Mouse (Mus musculus) brown adipose tissue, adult 24 weeks (tissue): Measurements from ENCODE around the gene Ngef. TPM values are rescaled to one million over a fixed set of nuclear protein-coding genes. Genes with fewer than 3 reads are reported as not detected.

Source experiments
- H3K27ac ChIP-seq: fragments of 200-500 bp; replicated peaks from 2 replicates; pipeline ENCODE4 v1.5.1; 2012; ENCODE audit warnings: low read depth, mild to moderate bottlenecking, low read length
- H3K4me1 ChIP-seq: fragments of 200-500 bp; 2 replicates; pipeline ENCODE4 v1.6.1; 2012; ENCODE audit warnings: low read length, mixed read lengths; ENCODE audit not compliant: control insufficient read depth, insufficient read depth, insufficient read length
- H3K4me3 ChIP-seq: fragments of 200-500 bp; 2 replicates; pipeline ENCODE4 v1.5.1; 2012; ENCODE audit warnings: low read depth, mild to moderate bottlenecking, low read length, moderate library complexity; ENCODE audit not compliant: insufficient read depth
- polyA plus RNA-seq: library from polyadenylated mRNA; stranded (reverse); fragments of >200 nt; gene quantifications from 2 replicates; pipeline ENCODE4 v1.2.4, GENCODE M21; 2012; ENCODE audit not compliant: missing spikeins, insufficient read depth, insufficient read length

Ngef gene
- polyA plus RNA-seq, 1 experiment: 0.55 TPM

DNA sequence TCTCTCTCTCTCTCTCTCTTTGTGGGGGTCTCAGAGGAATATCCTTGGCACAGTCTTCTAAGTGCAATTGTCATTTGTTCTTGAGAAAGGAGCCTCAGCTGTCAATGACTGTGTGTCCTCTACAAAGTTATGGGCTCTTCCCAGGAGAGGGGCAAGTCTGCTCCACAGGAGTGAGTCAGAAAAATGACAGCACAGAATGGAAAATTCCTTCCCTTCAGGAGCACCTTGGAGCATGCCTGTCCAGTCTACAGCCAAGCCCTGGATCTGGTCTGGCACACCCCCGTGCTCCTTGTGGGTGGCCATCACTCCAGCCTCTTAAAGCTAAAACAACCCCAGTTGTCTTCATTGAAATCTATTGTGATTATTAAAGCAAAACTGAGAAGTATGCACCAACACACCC, 52.1 kb downstream of the Ngef start:
- Histone ChIP-seq H3K27ac (no peak overlapping the region), H3K4me1 (no peaks in the 10 kb centered on the region), H3K4me3 (no peak overlapping the region)

DNA sequence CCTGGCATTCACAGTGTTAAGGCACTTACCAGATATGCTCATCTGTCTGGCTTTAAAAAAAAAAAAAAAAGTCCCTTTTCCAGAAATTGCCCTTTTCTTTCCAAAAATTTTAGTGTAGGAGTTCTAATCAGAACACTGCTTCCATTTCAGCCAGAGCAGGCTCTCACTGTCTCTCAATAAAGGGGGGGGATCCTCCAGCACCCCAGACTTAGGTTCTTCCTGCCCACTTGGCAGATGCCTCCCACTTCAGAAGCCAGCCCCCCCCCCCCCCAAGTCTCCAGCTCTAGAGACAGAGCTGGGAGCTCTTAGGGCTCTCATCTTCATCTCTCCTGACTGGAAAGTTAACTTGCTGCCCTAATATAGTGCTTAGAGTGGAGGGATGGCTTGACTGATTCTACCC, 53.2 kb downstream of the Ngef start:
- H3K4me1 ChIP-seq: no peaks in the 10 kb centered on the region
- no peak overlapping the region for H3K27ac ChIP-seq
- H3K4me3 ChIP-seq: no peak overlapping the region

DNA sequence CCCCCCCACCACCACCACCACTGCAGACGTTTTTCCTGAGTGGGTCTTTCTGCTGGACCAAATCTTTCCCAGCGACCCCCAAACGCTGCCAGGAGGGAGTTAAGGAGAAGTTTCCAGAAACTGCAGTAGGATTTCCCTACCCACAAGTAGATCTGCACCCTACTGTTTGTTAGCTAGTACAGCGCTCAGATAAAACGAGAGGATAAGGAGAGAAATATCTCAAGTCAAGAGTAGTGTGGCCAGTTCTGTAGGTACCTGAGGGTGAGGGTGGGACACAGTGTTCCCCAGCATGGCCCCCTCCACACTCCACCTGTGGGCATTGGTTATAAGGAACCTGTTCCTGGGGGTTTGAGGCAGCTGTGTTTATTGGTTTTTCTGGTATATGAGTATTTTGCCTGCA, 62.8 kb downstream of the Ngef start:
- Histone ChIP-seq H3K27ac (no peak overlapping the region), H3K4me3 (no peak overlapping the region; the same call in 1 of the 2 replicates), H3K4me1 (no peaks in the 10 kb centered on the region)

DNA sequence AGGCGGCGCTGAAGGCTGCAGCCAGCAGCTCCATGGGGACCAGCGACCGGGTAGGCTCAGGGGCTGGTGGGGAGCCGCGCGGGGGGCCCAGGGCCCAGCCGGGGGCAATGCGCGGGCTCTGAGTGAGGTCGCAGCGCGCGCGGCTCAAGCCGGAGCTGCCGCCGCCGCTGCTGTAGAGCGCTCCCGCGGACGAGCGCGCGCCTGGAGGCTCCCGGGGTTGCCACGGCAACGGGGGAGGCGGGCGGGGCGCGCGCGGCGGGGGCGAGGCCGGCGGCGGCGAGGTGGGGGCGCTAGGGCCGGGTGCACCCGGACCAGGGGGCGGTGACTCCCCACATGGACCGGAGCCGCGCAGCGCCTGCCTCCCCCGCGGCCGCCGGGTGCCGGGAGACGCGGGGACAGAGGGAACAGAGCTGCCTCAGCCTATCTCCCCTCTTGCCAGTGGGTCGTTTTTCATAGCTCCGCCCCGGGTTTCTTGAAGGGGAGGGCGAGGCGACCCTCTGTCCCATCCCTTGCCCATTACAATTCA, 63.4 kb downstream of the Ngef start:
- peak overlapping the region; percentile 36 for H3K4me3 ChIP-seq
- H3K27ac ChIP-seq: no peak overlapping the region
- no peaks in the 10 kb centered on the region for H3K4me1 ChIP-seq

DNA sequence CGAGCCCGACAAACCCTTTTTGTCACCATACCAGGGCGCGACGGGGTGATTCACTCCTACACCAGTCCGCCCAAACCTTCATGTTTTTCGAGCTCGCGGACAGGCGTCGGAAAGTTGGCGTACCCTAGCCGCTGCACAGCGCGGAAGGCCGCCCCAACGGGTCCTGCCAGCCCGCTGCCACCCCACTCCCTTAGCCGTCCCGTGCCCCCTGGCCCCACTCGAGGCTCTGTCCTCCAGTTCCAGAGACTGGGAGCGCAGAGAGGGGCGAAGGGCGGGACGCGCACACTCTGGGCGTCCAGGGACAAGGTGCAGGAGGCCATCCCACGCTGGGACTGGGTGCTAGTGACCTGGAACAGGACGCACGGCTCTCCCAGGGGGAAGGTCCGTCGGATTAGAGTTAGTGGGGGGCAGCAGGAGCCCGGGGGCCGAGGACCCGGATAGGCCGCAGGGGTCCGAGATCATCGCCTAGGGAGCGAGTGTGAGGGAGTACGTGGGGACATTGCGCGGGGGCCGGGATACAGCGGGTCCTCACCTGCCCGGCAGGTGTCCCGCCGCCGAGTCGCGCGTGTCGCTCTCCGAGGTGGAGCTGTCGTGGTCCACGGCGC, 64.0 kb downstream of the Ngef start, which contains the start of gene Neu2:
Neu2 (plus strand) TSS at position 329 of the 605 bp plus-strand sequence.
- Histone ChIP-seq H3K4me1 (no peaks in the 10 kb centered on the region), H3K27ac (no peak within 1 kb of the TSS), H3K4me3 (peak within 1 kb of the TSS; percentile 36)

DNA sequence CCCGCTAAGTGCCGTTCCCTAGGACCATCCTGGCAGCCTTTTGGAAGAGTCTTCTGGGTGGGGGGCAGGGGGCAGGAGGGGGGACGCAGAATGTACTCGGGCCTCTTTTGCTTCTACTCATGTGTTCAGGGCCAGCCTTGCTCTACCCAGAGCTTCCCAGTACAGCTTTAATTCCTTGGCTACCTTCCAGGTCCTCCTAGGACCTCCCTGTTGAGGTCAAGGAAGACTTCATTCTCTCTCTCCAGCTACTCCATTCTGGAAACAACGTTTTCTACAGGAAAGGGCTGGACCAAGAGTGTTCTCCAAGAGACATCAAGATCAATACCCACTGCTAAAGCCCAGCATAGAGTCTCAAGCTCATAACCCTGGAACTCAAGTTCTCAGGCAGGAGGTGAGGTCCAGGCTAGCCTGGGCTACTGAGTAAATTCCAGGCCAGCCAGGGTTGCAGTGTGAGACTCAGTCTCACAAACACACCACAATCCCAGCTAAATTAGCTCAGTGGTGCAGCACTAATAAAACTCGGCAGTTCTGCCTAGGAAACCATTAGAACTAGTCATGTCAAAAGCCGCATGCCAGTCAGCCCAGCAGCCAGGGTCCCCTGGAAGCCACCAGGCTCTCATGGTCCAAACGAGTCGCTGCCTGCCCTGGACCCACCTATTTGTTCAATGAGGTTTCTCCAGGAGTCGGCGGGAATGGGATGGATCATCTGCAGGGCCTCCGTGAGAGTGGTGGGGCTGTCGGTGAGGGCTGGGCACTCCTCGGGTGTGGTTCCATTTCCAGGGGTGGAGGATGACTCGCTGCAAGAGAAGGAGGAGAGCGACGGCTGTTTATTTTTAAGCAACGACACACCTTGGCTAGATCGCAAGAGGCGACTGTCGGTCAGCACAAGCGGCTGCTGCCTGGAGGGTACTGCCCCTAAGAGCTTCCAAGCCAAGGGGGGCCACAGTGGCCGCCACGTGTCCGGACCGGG, 64.8 kb downstream of the Ngef start:
- H3K4me1 ChIP-seq: no peaks in the 10 kb centered on the region

DNA sequence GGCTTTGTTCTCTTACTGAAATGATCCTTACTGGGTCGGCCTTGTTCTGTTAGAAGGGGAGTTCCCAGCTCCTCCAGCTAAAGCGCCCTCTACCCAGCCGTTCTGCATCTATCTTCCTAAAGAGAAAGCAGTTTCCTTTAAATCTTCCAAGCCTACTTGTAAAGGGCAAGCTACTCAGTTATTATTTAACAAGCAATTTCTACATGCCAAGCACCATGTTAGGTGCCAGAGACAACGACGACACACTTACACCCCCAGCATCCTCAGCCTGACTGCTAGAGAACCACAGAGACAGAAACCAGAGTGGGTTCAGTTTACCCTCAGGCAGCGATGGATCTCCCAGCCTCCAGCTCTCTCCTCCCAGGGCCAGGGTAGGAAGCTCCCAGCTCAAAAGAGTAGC, 65.8 kb downstream of the Ngef start:
- Histone ChIP-seq H3K4me3 (no peak overlapping the region), H3K27ac (no peak overlapping the region), H3K4me1 (no peaks in the 10 kb centered on the region)

More for the DNA sequence above, 64.8 kb downstream of the Ngef start:
- H3K27ac ChIP-seq: no peak overlapping the region
- H3K4me3 ChIP-seq: peak overlapping the region; percentile 36; the same call in 1 of the 2 replicates

DNA sequence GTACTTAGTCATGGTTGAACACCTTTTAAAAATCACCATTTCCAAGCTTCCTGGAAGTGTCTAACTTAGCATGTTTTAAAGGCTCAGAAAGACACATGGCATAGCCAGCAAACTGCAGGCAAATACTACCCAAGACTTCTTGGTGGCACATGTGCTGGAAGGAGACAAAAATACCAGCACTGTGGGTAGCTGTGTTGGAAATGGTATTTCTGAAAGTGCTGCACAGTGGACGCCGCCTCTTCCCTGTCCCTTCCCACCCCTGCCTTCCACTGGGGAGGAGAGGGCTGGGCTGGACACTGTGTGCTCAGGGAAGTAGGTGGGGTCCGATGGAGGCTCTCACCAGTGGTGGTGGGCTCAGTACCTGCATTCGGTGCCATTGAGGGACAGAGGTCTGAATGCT, 68.1 kb downstream of the Ngef start:
- Histone ChIP-seq H3K27ac (no peak overlapping the region), H3K4me3 (no peak overlapping the region), H3K4me1 (no peaks in the 10 kb centered on the region)

DNA sequence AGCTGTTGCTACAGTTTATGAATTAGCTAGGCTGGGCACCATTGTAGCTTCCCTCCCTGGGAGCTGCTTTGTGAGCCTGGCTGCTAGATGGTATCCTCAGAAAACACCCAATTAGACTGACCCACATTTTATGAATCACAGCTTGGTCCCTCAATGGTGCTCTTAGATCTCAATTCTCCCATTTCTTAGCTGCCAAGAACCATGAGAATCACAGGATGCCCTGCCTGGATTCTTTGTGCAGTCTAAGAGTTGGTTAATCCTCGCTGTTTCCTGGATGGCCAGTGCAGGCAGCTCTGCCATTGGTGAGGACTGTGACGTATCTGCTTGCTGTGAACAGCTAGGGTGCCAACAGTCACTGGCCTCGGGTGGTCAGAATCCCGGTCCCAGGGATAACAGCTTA, 80.1 kb downstream of the Ngef start:
- Histone ChIP-seq H3K4me3 (no peak overlapping the region), H3K4me1 (no peaks in the 10 kb centered on the region), H3K27ac (no peak overlapping the region)

DNA sequence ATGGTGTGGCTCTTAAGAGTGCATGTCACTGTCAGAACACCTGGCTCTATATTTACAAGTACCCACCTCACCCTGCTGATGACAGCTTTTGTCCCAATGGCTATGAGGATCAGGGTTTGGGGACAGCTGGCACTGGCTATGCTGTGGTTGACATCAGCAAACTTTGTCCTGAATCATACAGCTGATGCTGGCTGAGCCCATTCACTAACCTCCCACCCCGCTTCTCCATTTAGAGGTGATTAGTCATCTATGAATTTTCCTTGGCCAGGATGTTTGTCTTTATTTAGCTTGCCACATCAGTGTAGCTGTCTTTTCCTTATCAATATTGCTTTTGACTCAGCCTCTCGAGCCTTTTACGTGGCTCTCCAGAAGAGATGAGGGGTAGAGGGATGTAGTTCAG, 81.4 kb downstream of the Ngef start:
- H3K4me1 ChIP-seq: no peaks in the 10 kb centered on the region
- no peak overlapping the region for H3K27ac ChIP-seq
- H3K4me3 ChIP-seq: no peak overlapping the region

DNA sequence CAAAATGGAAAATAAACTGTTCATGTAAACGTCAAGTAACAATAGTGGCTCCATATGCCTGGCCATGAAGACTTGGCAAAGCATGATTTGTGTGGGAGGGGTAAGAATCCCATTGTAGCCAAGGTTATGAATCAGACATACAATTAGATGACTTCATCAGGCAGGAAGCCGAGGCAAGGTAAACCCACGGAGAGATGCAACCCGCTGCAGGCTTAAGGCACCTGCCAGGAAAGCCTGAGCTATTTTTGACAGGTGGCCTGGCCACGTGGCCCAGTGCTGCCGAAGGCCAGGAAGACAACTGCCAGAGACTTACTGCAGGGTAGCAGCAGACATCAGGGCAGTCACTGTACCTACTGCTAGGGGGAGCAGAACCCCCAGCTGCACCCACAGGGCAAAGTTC, 87.3 kb downstream of the Ngef start:
- Histone ChIP-seq H3K4me3 (no peak overlapping the region), H3K27ac (no peak overlapping the region), H3K4me1 (no peaks in the 10 kb centered on the region)

DNA sequence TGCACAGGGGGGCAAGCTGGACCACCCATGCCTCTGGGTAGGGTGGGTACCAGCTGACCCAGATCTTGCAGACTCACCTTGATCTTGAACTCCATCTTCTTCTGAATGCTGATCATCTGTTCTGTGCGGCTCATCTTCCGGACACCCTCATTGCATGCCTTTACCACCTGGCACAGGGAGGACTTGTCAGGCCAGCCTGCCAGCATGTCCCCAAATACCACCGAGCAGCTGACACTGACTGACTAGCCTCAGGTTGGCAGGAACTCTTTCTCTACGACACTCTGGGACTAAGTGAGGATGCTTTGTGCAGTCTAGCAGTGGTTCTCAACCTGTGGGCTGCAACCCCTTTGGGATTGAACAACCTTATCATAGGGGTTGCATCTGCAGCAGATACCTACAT, 91.1 kb downstream of the Ngef start:
- H3K4me1 ChIP-seq: no peaks in the 10 kb centered on the region
- no peak overlapping the region for H3K27ac ChIP-seq
- H3K4me3 ChIP-seq: no peak overlapping the region

DNA sequence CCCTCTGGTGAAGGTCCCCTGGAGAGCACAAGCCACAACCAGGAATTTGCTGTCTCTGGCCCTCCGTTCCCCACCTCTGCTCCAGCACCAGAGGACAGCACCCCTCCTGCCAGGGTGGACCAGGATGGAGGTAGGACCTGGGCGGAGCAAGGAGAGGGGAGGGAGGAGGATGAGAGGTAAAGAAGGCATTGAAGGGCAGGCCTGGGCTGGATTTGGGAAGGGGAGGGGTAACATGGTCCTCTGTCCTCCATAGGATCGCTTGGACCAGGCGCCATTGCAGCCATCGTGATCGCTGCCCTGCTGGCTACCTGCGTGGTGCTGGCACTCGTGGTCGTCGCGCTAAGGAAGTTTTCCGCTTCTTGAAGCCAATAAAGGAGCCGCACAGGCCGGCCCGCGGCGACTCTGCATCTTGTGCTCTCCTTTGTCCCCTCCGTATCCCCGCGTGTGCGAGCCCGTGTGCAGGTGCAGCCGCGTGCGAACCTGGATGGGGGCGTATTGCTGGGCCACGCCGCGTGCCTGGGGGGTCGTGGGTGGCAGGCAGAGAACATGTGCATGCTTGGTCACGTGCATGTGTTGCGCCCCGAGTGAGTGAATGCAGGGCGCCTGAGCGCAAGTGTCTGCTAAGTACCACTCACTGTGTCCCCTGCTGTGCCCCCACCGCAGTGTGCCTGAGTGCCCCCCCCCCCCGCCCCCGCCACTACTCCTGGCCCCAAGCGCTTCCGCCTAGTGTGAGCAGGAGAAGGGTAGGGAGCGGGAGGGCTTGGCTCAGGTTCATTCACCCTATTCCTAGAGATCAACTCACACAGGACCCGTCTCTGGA, 98.4 kb downstream of the Ngef start:
- Histone ChIP-seq H3K4me1 (no peaks in the 10 kb centered on the region), H3K4me3 (no peak overlapping the region), H3K27ac (no peak overlapping the region)

DNA sequence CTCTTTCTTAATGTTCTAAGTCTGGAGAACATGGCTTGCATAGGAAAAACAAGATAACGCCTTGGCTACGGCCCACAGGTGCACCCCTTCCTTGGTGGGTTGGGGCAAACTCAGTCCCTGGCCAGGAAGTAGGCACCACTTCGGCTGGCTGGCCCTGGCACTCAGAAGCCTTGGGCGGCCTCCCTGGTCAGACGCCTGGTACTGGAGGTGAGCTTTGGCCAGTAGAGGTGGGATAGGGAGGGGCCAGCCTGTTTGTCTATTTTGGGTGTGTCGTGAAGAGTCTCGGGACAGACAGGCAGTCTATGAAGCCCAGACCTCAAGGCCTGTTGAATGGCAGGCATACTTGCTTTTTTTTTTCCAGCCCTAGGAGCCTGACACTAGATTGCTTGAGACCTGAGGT, 101.1 kb downstream of the Ngef start:
- no peak overlapping the region for H3K4me3 ChIP-seq
- no peaks in the 10 kb centered on the region for H3K4me1 ChIP-seq

DNA sequence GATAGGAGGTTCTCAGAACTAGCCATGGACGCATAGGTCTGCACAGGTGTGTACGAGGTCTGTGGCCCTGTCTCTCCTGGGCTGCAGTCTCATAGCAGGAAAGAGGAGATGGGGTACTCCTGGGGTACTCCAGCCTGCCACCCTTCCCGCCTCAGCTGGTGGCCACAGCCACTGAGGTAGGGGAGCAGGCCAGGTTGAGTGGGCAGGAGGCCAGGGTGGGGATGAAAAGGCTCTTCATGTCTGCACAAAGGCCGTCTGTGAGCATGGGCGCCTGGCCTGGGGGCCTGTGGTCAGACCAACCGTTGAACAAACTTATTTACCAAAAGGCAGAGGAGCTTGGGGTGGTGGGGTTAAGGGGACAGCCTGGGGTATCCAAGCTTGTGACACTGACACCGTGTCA, 101.8 kb downstream of the Ngef start:
- Histone ChIP-seq H3K4me3 (no peak overlapping the region), H3K27ac (no peak overlapping the region), H3K4me1 (no peaks in the 10 kb centered on the region)

More for the DNA sequence above, 101.1 kb downstream of the Ngef start:
- H3K27ac ChIP-seq: no peak overlapping the region
